Mouse (Mus musculus): ENCODE measurements around the gene Zc3h14. TPM values are rescaled to one million over a fixed set of nuclear protein-coding genes. Genes with fewer than 3 reads are reported as not detected.

Zc3h14 gene
- polyA plus RNA-seq, 1 experiment = 56.5 TPM

Other genes starting within 250 kb of the Zc3h14 start
- not detected in 2 replicates for gene Kcnk10, start 168.7 kb upstream of the Zc3h14 start, polyA plus RNA-seq (2012; rRNA removed)
- gene Spata7, start 118.8 kb upstream of the Zc3h14 start, polyA plus RNA-seq (2012; rRNA removed) = 4.6 and 5.4 TPM in 2 replicates
- gene Ptpn21, start 9.6 kb upstream of the Zc3h14 start, polyA plus RNA-seq (2012; rRNA removed) = 12.4 and 13.0 TPM in 2 replicates
- 7.8 and 9.9 TPM in 2 replicates for gene Eml5, start 154.5 kb downstream of the Zc3h14 start, polyA plus RNA-seq (2012; rRNA removed)
- 17.7 and 24.0 TPM in 2 replicates for gene Ttc8, start 173.6 kb downstream of the Zc3h14 start, polyA plus RNA-seq (2012; rRNA removed)